Mouse (Mus musculus) erythroblast, embryonic 14.5 days (primary cell): ENCODE measurements around the gene Lonp1.

ENCODE experiments used
- GATA1 ChIP-seq: IDR thresholded peaks from 2 replicates; pipeline ENCODE4 v1.6.1; 2012; ENCODE audit warnings: low read length, inconsistent platforms, mixed read lengths
- TAL1 ChIP-seq: IDR thresholded peaks from 3 replicates; pipeline ENCODE4 v1.6.1; 2012; ENCODE audit warnings: low read length, inconsistent platforms, mixed read lengths

- TF ChIP-seq GATA1 (no peak), TAL1 (no peak)
Observed at GRCm38 (mm10) chr17:56607521-56608062, 19.1 kb downstream of the Lonp1 start.
